Mouse (Mus musculus) heart, adult 2 months (tissue): ENCODE measurements around the gene Grk3.

Source experiments
- CTCF ChIP-seq: fragments of 200-600 bp; IDR thresholded peaks from 2 replicates; pipeline ENCODE4 v1.8.1; 2022; ENCODE audit warnings: antibody characterized with exemption, mild to moderate bottlenecking, moderate library complexity
- EP300 ChIP-seq: fragments of 200-500 bp; IDR thresholded peaks from 2 replicates; pipeline ENCODE4 v1.6.1; 2011; ENCODE audit warnings: low read depth, low read length, control low read depth; ENCODE audit not compliant: insufficient read depth
- POLR2A ChIP-seq: fragments of 200-500 bp; IDR thresholded peaks from 2 replicates; pipeline ENCODE4 v1.6.1; 2011; ENCODE audit warnings: mild to moderate bottlenecking, low read depth, low read length, control low read depth; ENCODE audit not compliant: insufficient read depth

GRCm38 (mm10) chr5:112868620-112869019 is 147.0 kb downstream of the Grk3 start:
- TF ChIP-seq CTCF (no peak), POLR2A (no peak), EP300 (no peak)
